Mouse (Mus musculus) MEL (cell line): Measurements from ENCODE around the gene Clec16a. TPM values are rescaled to one million over a fixed set of nuclear protein-coding genes. Genes with fewer than 3 reads are reported as not detected.

Source experiments
- DNase-seq: peaks from one replicate; pipeline ENCODE4 v3.0.0; 2011; ENCODE audit warnings: low read depth, low spot score
- H3K27ac ChIP-seq: 2 replicates; pipeline ENCODE4 v1.5.1; 2012; ENCODE audit warnings: low read depth, mild to moderate bottlenecking, control low read depth, low read length, moderate library complexity; ENCODE audit not compliant: control insufficient read depth
- H3K27me3 ChIP-seq, 2 experiments: fragments of 150-350 bp in 1 of 2; sonication (generic) in 1 of 2; 2 replicates each; pipeline ENCODE4 v1.6.1; 2012; ENCODE audit warnings: low read length in 2 of 2, mild to moderate bottlenecking in 2 of 2, improper control_type of control experiment in 1 of 2, moderate library complexity in 1 of 2; ENCODE audit not compliant: insufficient read depth in 2 of 2, control insufficient read depth in 1 of 2
- H3K36me3 ChIP-seq, 2 experiments: 2 replicates each; pipeline ENCODE4 v1.6.1; 2012 to 2014; ENCODE audit warnings: low read length in 2 of 2, improper control_type of control experiment in 1 of 2, inconsistent platforms in 1 of 2, mild to moderate bottlenecking in 1 of 2; ENCODE audit not compliant: insufficient read depth in 2 of 2, control insufficient read depth in 1 of 2
- H3K4me1 ChIP-seq, 2 experiments: fragments of 150-350 bp in 1 of 2; sonication (generic) in 1 of 2; 2 replicates each; pipeline ENCODE4 v1.6.1; 2012; ENCODE audit warnings: low read length in 2 of 2, improper control_type of control experiment in 1 of 2, mild to moderate bottlenecking in 1 of 2; ENCODE audit not compliant: insufficient read depth in 2 of 2, control insufficient read depth in 1 of 2
- H3K4me3 ChIP-seq, 2 experiments: fragments of 150-350 bp in 1 of 2; sonication (generic) in 1 of 2; 2 replicates each; pipeline ENCODE4 v1.5.1; 2012; ENCODE audit warnings: low read depth in 2 of 2, low read length in 2 of 2, mild to moderate bottlenecking in 2 of 2, moderate library complexity in 2 of 2, control low read depth in 1 of 2, improper control_type of control experiment in 1 of 2; ENCODE audit not compliant: control insufficient read depth in 1 of 2, insufficient read depth in 1 of 2
- H3K79me2 ChIP-seq: 2 replicates; pipeline ENCODE4 v1.6.1; 2012; ENCODE audit warnings: mild to moderate bottlenecking, low read length, moderate library complexity; ENCODE audit not compliant: control insufficient read depth, poor library complexity, insufficient read depth
- H3K9ac ChIP-seq: 2 replicates; pipeline ENCODE4 v1.6.1; 2012; ENCODE audit warnings: low read depth, mild to moderate bottlenecking, control low read depth, low read length, moderate library complexity; ENCODE audit not compliant: control insufficient read depth, poor library complexity, severe bottlenecking
- H3K9me3 ChIP-seq: fragments of 150-350 bp; sonication (generic); replicated peaks from 2 replicates; pipeline ENCODE4 v1.6.1; 2012; ENCODE audit warnings: mild to moderate bottlenecking, low read length, improper control_type of control experiment, moderate library complexity; ENCODE audit not compliant: insufficient read depth
- CTCF ChIP-seq, 3 experiments: IDR thresholded peaks in 2 of 3; conservative IDR thresholded peaks in 1 of 3; 2 replicates each; pipeline ENCODE4 v1.5.1; 2011 to 2012; ENCODE audit warnings: low read length in 3 of 3, low read depth in 2 of 3, mild to moderate bottlenecking in 2 of 3, improper control_type of control experiment in 1 of 3, inconsistent platforms in 1 of 3, mixed read lengths in 1 of 3, moderate library complexity in 1 of 3; ENCODE audit not compliant: control insufficient read depth in 1 of 3, insufficient read depth in 1 of 3, poor library complexity in 1 of 3, severe bottlenecking in 1 of 3
- ELF1 ChIP-seq: IDR thresholded peaks from 2 replicates; pipeline ENCODE4 v1.6.1; 2014; ENCODE audit warnings: low read depth, mild to moderate bottlenecking, inconsistent platforms, low read length, improper control_type of control experiment, moderate library complexity
- EP300 ChIP-seq, 2 experiments: IDR thresholded peaks; 2 replicates each; pipeline ENCODE4 v1.6.1; 2011; ENCODE audit warnings: improper control_type of control experiment in 2 of 2, low read length in 2 of 2, low read depth in 1 of 2, mild to moderate bottlenecking in 1 of 2
- JUND ChIP-seq: IDR thresholded peaks from 2 replicates; pipeline ENCODE4 v1.6.1; 2011; ENCODE audit warnings: low read depth, mild to moderate bottlenecking, improper control_type of control experiment, low read length
- MAX ChIP-seq: IDR thresholded peaks from 2 replicates; pipeline ENCODE4 v1.6.1; 2011; ENCODE audit warnings: low read length, improper control_type of control experiment
- MAZ ChIP-seq: IDR thresholded peaks from 2 replicates; pipeline ENCODE4 v1.6.1; 2012; ENCODE audit warnings: low read depth, mild to moderate bottlenecking, inconsistent platforms, low read length, improper control_type of control experiment
- MEF2A ChIP-seq: IDR thresholded peaks from 2 replicates; pipeline ENCODE4 v1.6.1; 2014; ENCODE audit warnings: low read depth, mild to moderate bottlenecking, inconsistent platforms, low read length, improper control_type of control experiment; ENCODE audit not compliant: poor library complexity, insufficient replicate concordance, severe bottlenecking; ENCODE audit errors: extremely low read depth
- MXI1 ChIP-seq: IDR thresholded peaks from 2 replicates; pipeline ENCODE4 v1.6.1; 2011; ENCODE audit warnings: mild to moderate bottlenecking, low read depth, low read length, improper control_type of control experiment
- MYB ChIP-seq: IDR thresholded peaks from 2 replicates; pipeline ENCODE4 v1.6.1; 2011; ENCODE audit warnings: mild to moderate bottlenecking, low read depth, low read length, improper control_type of control experiment
- NELFE ChIP-seq: IDR thresholded peaks from 2 replicates; pipeline ENCODE4 v1.6.1; 2011; ENCODE audit warnings: low read depth, low read length, improper control_type of control experiment
- NRF1 ChIP-seq: IDR thresholded peaks from 2 replicates; pipeline ENCODE4 v1.6.1; 2014; ENCODE audit warnings: low read depth, mild to moderate bottlenecking, inconsistent platforms, low read length, improper control_type of control experiment, moderate library complexity; ENCODE audit not compliant: poor library complexity, insufficient read depth, severe bottlenecking
- POLR2A ChIP-seq, 2 experiments: IDR thresholded peaks; 2 replicates each; pipeline ENCODE4 v1.6.1; 2011 to 2012; ENCODE audit warnings: low read length in 2 of 2, mild to moderate bottlenecking in 2 of 2, control low read depth in 1 of 2, improper control_type of control experiment in 1 of 2, low read depth in 1 of 2, moderate library complexity in 1 of 2; ENCODE audit not compliant: control insufficient read depth in 1 of 2, insufficient read depth in 1 of 2, poor library complexity in 1 of 2
- POLR2AphosphoS5 ChIP-seq: IDR thresholded peaks from 2 replicates; pipeline ENCODE4 v1.6.1; 2012; ENCODE audit warnings: low read depth, borderline replicate concordance, mild to moderate bottlenecking, inconsistent platforms, low read length, moderate library complexity, mixed read lengths
- RAD21 ChIP-seq: IDR thresholded peaks from 2 replicates; pipeline ENCODE4 v1.6.1; 2011; ENCODE audit warnings: mild to moderate bottlenecking, low read depth, low read length, improper control_type of control experiment
- RCOR1 ChIP-seq: IDR thresholded peaks from 2 replicates; pipeline ENCODE4 v1.6.1; 2012; ENCODE audit warnings: low read depth, mild to moderate bottlenecking, inconsistent platforms, low read length, improper control_type of control experiment
- SIN3A ChIP-seq: IDR thresholded peaks from 2 replicates; pipeline ENCODE4 v1.6.1; 2012; ENCODE audit warnings: low read length, improper control_type of control experiment, inconsistent platforms
- TAL1 ChIP-seq: IDR thresholded peaks from 2 replicates; pipeline ENCODE4 v1.6.1; 2012; ENCODE audit warnings: mild to moderate bottlenecking, inconsistent platforms, low read length, moderate library complexity, mixed read lengths
- TCF12 ChIP-seq: IDR thresholded peaks from 2 replicates; pipeline ENCODE4 v1.6.1; 2014; ENCODE audit warnings: low read depth, mild to moderate bottlenecking, inconsistent platforms, low read length, improper control_type of control experiment, moderate library complexity
- UBTF ChIP-seq: IDR thresholded peaks from 2 replicates; pipeline ENCODE4 v1.6.1; 2012; ENCODE audit warnings: low read depth, mild to moderate bottlenecking, inconsistent platforms, low read length, improper control_type of control experiment, moderate library complexity, borderline replicate concordance; ENCODE audit not compliant: insufficient read depth
- USF1 ChIP-seq: IDR thresholded peaks from 2 replicates; pipeline ENCODE4 v1.6.1; 2014; ENCODE audit warnings: low read depth, mild to moderate bottlenecking, inconsistent platforms, low read length, improper control_type of control experiment, moderate library complexity
- ZKSCAN1 ChIP-seq: IDR thresholded peaks from 2 replicates; pipeline ENCODE4 v1.6.1; 2012; ENCODE audit warnings: low read depth, mild to moderate bottlenecking, inconsistent platforms, low read length, improper control_type of control experiment, moderate library complexity
- ZNF384 ChIP-seq: IDR thresholded peaks from 2 replicates; pipeline ENCODE4 v1.6.1; 2012; ENCODE audit warnings: low read depth, mild to moderate bottlenecking, inconsistent platforms, low read length, improper control_type of control experiment
- polyA plus RNA-seq, 2 experiments: library from polyadenylated mRNA; stranded (reverse) in 1 of 2; unstranded in 1 of 2; fragments of >175 nt in 1 of 2; fragments of >200 nt in 1 of 2; gene quantifications; 2 replicates each; pipeline versions ENCODE4 v1.2.1 to v1.2.4; 2012; ENCODE audit warnings: low replicate concordance in 2 of 2, low read depth in 1 of 2; ENCODE audit not compliant: insufficient read length in 2 of 2, insufficient read depth in 1 of 2, missing spikeins in 1 of 2
- total RNA-seq: library from RNA; depleted of rRNA; stranded (reverse); fragments of 300-350 nt; gene quantifications from 2 replicates; pipeline ENCODE4 v1.2.3, GENCODE M21; 2012

Gene Clec16a
- total and polyA plus RNA-seq, 3 experiments = 10.4 to 49.3 (median 22.1) TPM

GRCm38 (mm10) chr16:10723816-10724647 lies 178.9 kb downstream of the Clec16a start:
- Histone ChIP-seq H3K4me3 (no peak overlapping the region), H3K79me2 (no peaks in the 10 kb centered on the region)
- TF ChIP-seq MXI1 (no peak), UBTF (no peak), RCOR1 (peak; percentile 59; the same call in 1 of the 2 replicates), ZNF384 (no peak)
- TF ChIP-seq, all 39 proteins: peak for 1
- no peak overlapping the region for H3K9ac ChIP-seq
- peaks cover 0 to 4% of the 10 kb centered on the region in 2 experiments; a peak in 1 of 4 replicates for H3K4me1 ChIP-seq
- DNase-seq = no peak
- H3K9me3 ChIP-seq = no peaks in the 10 kb centered on the region
- H3K27me3 ChIP-seq = no peaks in the 10 kb centered on the region
- H3K27ac ChIP-seq = no peak overlapping the region
- peaks cover 0 to 3% of the 10 kb centered on the region in 2 experiments; a peak in 1 of 4 replicates for H3K36me3 ChIP-seq

- Histone ChIP-seq H3K4me3 (no peak overlapping the region), H3K36me3 (peaks cover 0 to 2% of the 10 kb centered on the region in 2 experiments; a peak in 1 of 4 replicates), H3K27ac (no peak overlapping the region), H3K4me1 (0 out of 4 replicates have a peak, but pooled peaks cover 0 to under 1% of the 10 kb centered on the region in 2 experiments), H3K9ac (no peak overlapping the region), H3K9me3 (no peaks in the 10 kb centered on the region), H3K79me2 (no peaks in the 10 kb centered on the region), H3K27me3 (no peaks in the 10 kb centered on the region)
- peak; percentile 43 for DNase-seq
- no peak for TF ChIP-seq JUND
- no peak for TF ChIP-seq ZKSCAN1
- TF ChIP-seq ELF1 = no peak
- TF ChIP-seq CTCF (IDR thresholded peaks at IDR 0.05 in 2 of 3, conservative IDR thresholded peaks at IDR 0.05 in 1 of 3; ENCODE audit: control insufficient read depth in 1 of 3, insufficient read depth in 1 of 3, low read depth in 2 of 3, low read length in 3 of 3, poor library complexity in 1 of 3, severe bottlenecking in 1 of 3) = peak; percentile 3 to 72 (median 45); a peak in 4 of 6 replicates
- no peak for TF ChIP-seq MAX
- TF ChIP-seq SIN3A = no peak
- no peak for TF ChIP-seq MAZ
These were observed 180.0 kb downstream of the Clec16a start for GRCm38 (mm10) chr16:10725156-10725555.

DNA sequence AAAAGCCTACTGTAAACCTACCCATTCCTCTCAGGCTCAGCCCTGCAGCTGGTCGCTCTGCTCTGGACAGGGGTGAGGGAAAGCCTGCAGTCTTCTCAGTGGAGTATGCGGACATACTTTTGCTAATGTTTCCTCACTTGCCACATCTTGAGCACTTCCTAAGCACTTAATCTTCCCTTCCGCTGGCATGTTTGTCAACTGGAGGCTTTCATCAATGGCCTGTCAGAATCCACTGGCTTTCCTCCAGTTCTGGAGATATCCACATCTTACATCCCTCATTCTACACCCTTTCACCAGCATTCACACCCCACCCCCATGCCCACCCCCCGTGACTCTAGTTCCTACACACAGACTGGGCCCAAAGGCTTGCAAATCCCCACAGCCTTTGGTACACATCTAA lies 182.5 kb downstream of the Clec16a start:
- Histone ChIP-seq H3K27ac (no peak overlapping the region), H3K27me3 (no peaks in the 10 kb centered on the region), H3K36me3 (peaks cover 0 to 8% of the 10 kb centered on the region in 2 experiments; a peak in 2 of 4 replicates), H3K9ac (no peak overlapping the region), H3K4me1 (peaks cover 0 to 10% of the 10 kb centered on the region in 2 experiments; a peak in 3 of 4 replicates), H3K79me2 (no peaks in the 10 kb centered on the region), H3K9me3 (no peaks in the 10 kb centered on the region), H3K4me3 (no peak overlapping the region)
- DNase-seq = no peak
- TF ChIP-seq POLR2AphosphoS5 (no peak), EP300 (IDR thresholded peaks at IDR 0.05; ENCODE audit: low read depth in 1 of 2, low read length in 2 of 2) (no peak), MXI1 (no peak), POLR2A (IDR thresholded peaks at IDR 0.05; ENCODE audit: control insufficient read depth in 1 of 2, insufficient read depth in 1 of 2, low read depth in 1 of 2, low read length in 2 of 2, poor library complexity in 1 of 2) (no peak), RAD21 (no peak), USF1 (no peak), NELFE (no peak), SIN3A (no peak), MAX (no peak), MEF2A (no peak), CTCF (IDR thresholded peaks at IDR 0.05 in 2 of 3, conservative IDR thresholded peaks at IDR 0.05 in 1 of 3; ENCODE audit: control insufficient read depth in 1 of 3, insufficient read depth in 1 of 3, low read depth in 2 of 3, low read length in 3 of 3, poor library complexity in 1 of 3, severe bottlenecking in 1 of 3) (no peak), TCF12 (no peak), NRF1 (no peak), MYB (no peak), TAL1 (no peak)
